Mouse (Mus musculus): Measurements from ENCODE around the gene Hmox1.

GRCm38 (mm10) chr8:75133399-75133798 lies 40.0 kb downstream of the Hmox1 start:
- no peak for TF ChIP-seq EP300 (IDR thresholded peaks at IDR 0.05; ENCODE audit: low read depth)
- TF ChIP-seq CTCF (IDR thresholded peaks at IDR 0.05; ENCODE audit: low read depth), result no peak

All from liver, embryonic 14.5 days (tissue).